In genomic region chr6:13555266-13555665, GRCm38 (mm10) we compare ENCODE assay signal across 9 mouse cellular contexts.
"Had no signal": no experiment of that assay in that cellular context is flagged by ENCODE, and none has a peak within 500 bp of the region (broad histone marks: within the 10 kb centered on the region; RNA-seq: fewer than 3 reads in every experiment).

No protein-coding gene starts in this region.

- DNase-seq: kidney, postnatal 36 days; liver; liver, embryonic 13.5 days; lung, adult 2 months; lung, postnatal 14 days; lung, postnatal 4 days; midbrain, embryonic 14.5 days; thymus, adult 18-20 months; thymus, postnatal 36 days had no signal
